Mouse (Mus musculus) kidney, embryonic 14.5 days (tissue): Measurements from ENCODE around the gene Bbx. TPM values are rescaled to one million over a fixed set of nuclear protein-coding genes. Genes with fewer than 3 reads are reported as not detected.

Experiments
- ATAC-seq: fragments of 200-750 bp; cut with Nextera tagmentation; 2 replicates; pipeline ENCODE4 v1.8.0; 2017; ENCODE audit warnings: moderate number of reproducible peaks, mild to moderate bottlenecking, moderate TSS enrichment, moderate library complexity; ENCODE audit not compliant: low FRiP score, low TSS enrichment
- H3K27ac ChIP-seq: fragments of 300-500 bp; sonication (generic); 2 replicates; pipeline ENCODE4 v1.5.1; 2014; ENCODE audit warnings: low read depth, mild to moderate bottlenecking, low read length, moderate library complexity, mixed read lengths
- H3K27me3 ChIP-seq: fragments of 300-500 bp; sonication (generic); 2 replicates; pipeline ENCODE4 v1.6.1; 2014; ENCODE audit warnings: mild to moderate bottlenecking, low read length; ENCODE audit not compliant: control insufficient read depth, insufficient read depth
- H3K36me3 ChIP-seq: fragments of 300-500 bp; sonication (generic); 2 replicates; pipeline ENCODE4 v1.6.1; 2014; ENCODE audit warnings: low read length, mixed read lengths; ENCODE audit not compliant: control insufficient read depth, insufficient read depth
- H3K4me1 ChIP-seq: fragments of 300-500 bp; sonication (generic); 2 replicates; pipeline ENCODE4 v1.6.1; 2014; ENCODE audit warnings: low read length, mixed read lengths; ENCODE audit not compliant: control insufficient read depth, insufficient read depth
- H3K4me2 ChIP-seq: fragments of 300-500 bp; sonication (generic); replicated peaks from 2 replicates; pipeline ENCODE4 v1.6.1; 2014; ENCODE audit warnings: low read depth, mild to moderate bottlenecking, low read length
- H3K4me3 ChIP-seq: fragments of 300-500 bp; sonication (generic); 2 replicates; pipeline ENCODE4 v1.5.1; 2014; ENCODE audit warnings: mild to moderate bottlenecking, low read length
- H3K9ac ChIP-seq: fragments of 300-500 bp; sonication (generic); 2 replicates; pipeline ENCODE4 v1.6.1; 2014; ENCODE audit warnings: low read depth, mild to moderate bottlenecking, low read length, moderate library complexity
- H3K9me3 ChIP-seq: fragments of 300-500 bp; sonication (generic); 2 replicates; pipeline ENCODE4 v1.6.1; 2016; ENCODE audit warnings: low read length; ENCODE audit not compliant: control insufficient read depth
- WGBS: fragments of 180-500 bp; shearing (Covaris S2); extraction: QIAGEN DNeasy Blood & Tissue Kit; methylation state at CpG from one replicate; pipeline ENCODE4 v1.1.7; 2014; 5-methylcytosine and 5-hydroxymethylcytosine counted together
- polyA plus RNA-seq: library from polyadenylated mRNA; unstranded; fragments of >200 nt; fragmentation: Nextera tagmentation; extraction: Ambion mirVana; gene quantifications from 2 replicates; pipeline ENCODE4 v1.2.1, GENCODE M21; 2014

Bbx gene
- polyA plus RNA-seq, 1 experiment from 2014 or later = 64.9 TPM

GRCm38 (mm10) chr16:50211727-50212126, 220.5 kb downstream of the Bbx start:
- ATAC-seq = no peak
- Histone ChIP-seq H3K4me1 (no peaks in the 10 kb centered on the region), H3K27ac (no peak overlapping the region), H3K9me3 (no peaks in the 10 kb centered on the region), H3K36me3 (peaks cover 12% of the 10 kb centered on the region; the same call in 1 of the 2 replicates), H3K9ac (no peak overlapping the region), H3K27me3 (no peaks in the 10 kb centered on the region), H3K4me2 (no peak overlapping the region), H3K4me3 (no peak overlapping the region)
- 88% methylated on average over 4 of the region's 4 CpGs for WGBS

- no peaks in the 10 kb centered on the region for H3K27me3 ChIP-seq
- peaks cover 12% of the 10 kb centered on the region; the same call in 1 of the 2 replicates for H3K36me3 ChIP-seq
- ATAC-seq = no peak
- no peak overlapping the region for H3K4me2 ChIP-seq
- H3K27ac ChIP-seq = no peak overlapping the region
- no peaks in the 10 kb centered on the region for H3K4me1 ChIP-seq
- no peaks in the 10 kb centered on the region for H3K9me3 ChIP-seq
- no peak overlapping the region for H3K9ac ChIP-seq
- no peak overlapping the region for H3K4me3 ChIP-seq
- WGBS = 79% methylated on average over 6 of the region's 6 CpGs
These were observed 221.0 kb downstream of the Bbx start for GRCm38 (mm10) chr16:50211231-50211630.

- Histone ChIP-seq H3K36me3 (peaks cover 9% of the 10 kb centered on the region; the same call in 1 of the 2 replicates), H3K27ac (no peak overlapping the region), H3K4me3 (no peak overlapping the region), H3K27me3 (no peaks in the 10 kb centered on the region), H3K9ac (no peak overlapping the region), H3K4me2 (no peak overlapping the region), H3K4me1 (no peaks in the 10 kb centered on the region), H3K9me3 (no peaks in the 10 kb centered on the region)
- 98% methylated on average over 2 of the region's 2 CpGs for WGBS
- no peak for ATAC-seq
These were observed 221.4 kb downstream of the Bbx start for GRCm38 (mm10) chr16:50210742-50211141.

DNA sequence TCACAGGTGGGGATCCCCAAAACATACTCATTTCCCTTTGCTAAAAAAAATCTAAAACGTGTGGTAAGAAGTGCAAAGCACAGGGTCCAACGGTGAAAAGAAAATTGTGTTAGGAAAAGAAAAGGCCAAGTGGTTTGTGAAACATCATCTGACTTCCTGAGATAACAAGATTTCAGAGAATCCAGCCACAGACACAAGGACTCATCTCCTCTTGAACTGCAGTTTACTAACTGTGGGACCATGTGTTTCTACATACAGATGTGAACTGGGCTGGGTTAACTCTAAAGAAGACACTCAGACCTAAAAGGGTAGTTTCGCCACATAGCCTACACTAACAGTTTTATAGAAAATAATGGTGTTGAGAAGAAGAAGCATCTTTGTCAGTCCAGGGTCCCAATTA, 227.2 kb downstream of the Bbx start:
- H3K9ac ChIP-seq = no peak overlapping the region
- no peak for ATAC-seq
- H3K27me3 ChIP-seq = no peaks in the 10 kb centered on the region
- no peak overlapping the region for H3K27ac ChIP-seq
- no peak overlapping the region for H3K4me3 ChIP-seq
- H3K4me1 ChIP-seq = no peaks in the 10 kb centered on the region
- 89% methylated on average over 3 of the region's 3 CpGs for WGBS
- H3K4me2 ChIP-seq = no peak overlapping the region
- H3K36me3 ChIP-seq = peaks cover 27% of the 10 kb centered on the region
- no peaks in the 10 kb centered on the region for H3K9me3 ChIP-seq

- H3K27me3 ChIP-seq = no peaks in the 10 kb centered on the region
- no peak overlapping the region for H3K4me3 ChIP-seq
- WGBS = 86% methylated on average over 7 of the region's 7 CpGs
- H3K9me3 ChIP-seq = no peaks in the 10 kb centered on the region
- H3K9ac ChIP-seq = no peak overlapping the region
- H3K4me2 ChIP-seq = no peak overlapping the region
- no peak overlapping the region for H3K27ac ChIP-seq
- ATAC-seq = no peak
- H3K4me1 ChIP-seq = no peaks in the 10 kb centered on the region
- peaks cover 38% of the 10 kb centered on the region for H3K36me3 ChIP-seq
These were observed 230.5 kb downstream of the Bbx start for GRCm38 (mm10) chr16:50201546-50202151.

- Histone ChIP-seq H3K4me3 (no peak overlapping the region), H3K36me3 (peaks cover 42% of the 10 kb centered on the region), H3K4me1 (no peaks in the 10 kb centered on the region), H3K9ac (no peak overlapping the region), H3K27me3 (no peaks in the 10 kb centered on the region), H3K4me2 (no peak overlapping the region), H3K27ac (no peak overlapping the region), H3K9me3 (no peaks in the 10 kb centered on the region)
- whole genome bisulfite sequencing = 76% methylated on average over 15 of the region's 15 CpGs
- ATAC-seq = no peak
These were observed 232.0 kb downstream of the Bbx start for GRCm38 (mm10) chr16:50200214-50200613.

- no peaks in the 10 kb centered on the region for H3K9me3 ChIP-seq
- no peak overlapping the region for H3K4me3 ChIP-seq
- H3K4me1 ChIP-seq = no peaks in the 10 kb centered on the region
- WGBS = 60% methylated on average over 4 of the region's 4 CpGs
- no peak overlapping the region for H3K27ac ChIP-seq
- no peak overlapping the region for H3K9ac ChIP-seq
- H3K4me2 ChIP-seq = no peak overlapping the region
- no peaks in the 10 kb centered on the region for H3K27me3 ChIP-seq
- ATAC-seq = no peak
- H3K36me3 ChIP-seq = peaks cover 41% of the 10 kb centered on the region
These were observed 236.1 kb downstream of the Bbx start for GRCm38 (mm10) chr16:50196118-50196517.

- no peak overlapping the region for H3K27ac ChIP-seq
- no peak overlapping the region for H3K9ac ChIP-seq
- H3K4me1 ChIP-seq = no peaks in the 10 kb centered on the region
- ATAC-seq = no peak
- peaks cover 20% of the 10 kb centered on the region; the same call in 1 of the 2 replicates for H3K36me3 ChIP-seq
- H3K27me3 ChIP-seq = no peaks in the 10 kb centered on the region
- WGBS = 90% methylated on average over 1 of the region's 1 CpGs
- H3K4me3 ChIP-seq = no peak overlapping the region
- no peak overlapping the region for H3K4me2 ChIP-seq
- no peaks in the 10 kb centered on the region for H3K9me3 ChIP-seq
These were observed 239.6 kb downstream of the Bbx start for GRCm38 (mm10) chr16:50192626-50193025.

DNA sequence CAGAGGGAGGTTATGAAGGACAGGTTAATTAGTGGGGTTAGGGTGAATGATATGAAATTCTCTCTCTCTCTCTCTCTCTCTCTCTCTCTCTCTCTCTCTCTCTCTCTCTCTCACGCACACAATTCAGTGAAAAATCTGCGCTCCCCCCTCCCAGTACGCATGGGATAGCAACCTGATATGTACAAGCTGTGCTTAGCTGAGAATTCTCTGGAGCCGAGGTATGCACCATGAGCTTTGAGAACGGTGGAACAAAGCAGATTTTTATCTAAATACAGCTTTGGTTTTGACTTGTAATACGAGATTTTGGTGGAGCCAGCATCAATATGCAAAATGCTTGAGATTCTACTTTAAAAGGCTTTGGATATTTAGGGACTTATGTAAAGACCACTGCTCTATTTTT, 243.1 kb downstream of the Bbx start:
- no peak overlapping the region for H3K4me2 ChIP-seq
- no peak overlapping the region for H3K27ac ChIP-seq
- H3K9ac ChIP-seq = no peak overlapping the region
- H3K27me3 ChIP-seq = no peaks in the 10 kb centered on the region
- peaks cover 8% of the 10 kb centered on the region; the same call in 1 of the 2 replicates for H3K36me3 ChIP-seq
- H3K9me3 ChIP-seq = no peaks in the 10 kb centered on the region
- no peak overlapping the region for H3K4me3 ChIP-seq
- 0 out of 2 replicates have a peak, but pooled peaks cover 5% of the 10 kb centered on the region for H3K4me1 ChIP-seq
- ATAC-seq = no peak
- WGBS = 27% methylated on average over 6 of the region's 6 CpGs
